Mouse (Mus musculus): ENCODE measurements around the gene Lyzl4. TPM values are rescaled to one million over a fixed set of nuclear protein-coding genes. Genes with fewer than 3 reads are reported as not detected.

Lyzl4 gene
- total and polyA plus RNA-seq, 3 experiments, result not detected

- in situ Hi-C loops (cut with MboI; ENCODE audit: low pct_ligation_motif_present, low pct_unique_long_range_greater_than_20kb, low sequenced_read_pairs), result loop anchor here (5.0 kb wide), 1 partner anchor 120 kb away; no protein-coding TSS in a partner anchor
- no peak overlapping the region for H3K9ac ChIP-seq (ENCODE audit: insufficient read depth, low read depth)
Observed at GRCm38 (mm10) chr9:121602381-121602780, 39.5 kb downstream of the Lyzl4 start.

GRCm38 (mm10) chr9:121600861-121601427, 41.0 kb downstream of the Lyzl4 start:
- TF ChIP-seq ETS1 (conservative IDR thresholded peaks at IDR 0.05; ENCODE audit: low read depth, low read length), result no peak
- no peak for TF ChIP-seq MAFK (IDR thresholded peaks at IDR 0.05; ENCODE audit: insufficient replicate concordance, low read length)
- no peak for TF ChIP-seq NELFE (IDR thresholded peaks at IDR 0.05; ENCODE audit: low read depth, low read length)
- TF ChIP-seq UBTF (IDR thresholded peaks at IDR 0.05; ENCODE audit: low read depth, low read length), result no peak
- no peak for TF ChIP-seq IRF4 (IDR thresholded peaks at IDR 0.05; ENCODE audit: low read depth, low read length)
- TF ChIP-seq SMC3 (IDR thresholded peaks at IDR 0.05; ENCODE audit: low read depth, low read length), result no peak
- TF ChIP-seq JUN (IDR thresholded peaks at IDR 0.05; ENCODE audit: insufficient read depth, low read depth, low read length), result no peak
- TF ChIP-seq ZNF384 (IDR thresholded peaks at IDR 0.05; ENCODE audit: low read depth, low read length), result no peak
- TF ChIP-seq ZKSCAN1 (IDR thresholded peaks at IDR 0.05; ENCODE audit: borderline replicate concordance, low read depth, low read length), result no peak
- TF ChIP-seq JUND (conservative IDR thresholded peaks at IDR 0.05; ENCODE audit: low read depth, low read length), result no peak
- no peak for TF ChIP-seq RCOR1 (conservative IDR thresholded peaks at IDR 0.05; ENCODE audit: low read depth, low read length)
- TF ChIP-seq TBP (conservative IDR thresholded peaks at IDR 0.05; ENCODE audit: low read depth, low read length), result no peak
- no peak for TF ChIP-seq E2F4 (IDR thresholded peaks at IDR 0.05; ENCODE audit: insufficient replicate concordance, low read depth, low read length)
- TF ChIP-seq MXI1 (IDR thresholded peaks at IDR 0.05; ENCODE audit: low read depth, low read length), result no peak
- no peak for TF ChIP-seq RAD21 (IDR thresholded peaks at IDR 0.05; ENCODE audit: low read depth, low read length)
- TF ChIP-seq PAX5 (IDR thresholded peaks at IDR 0.05; ENCODE audit: low read length), result no peak
- no peak for TF ChIP-seq POLR2A (IDR thresholded peaks at IDR 0.05; ENCODE audit: low read depth, low read length)
- TF ChIP-seq MEF2A (IDR thresholded peaks at IDR 0.05; ENCODE audit: borderline replicate concordance, low read depth, low read length), result no peak
- no peak for TF ChIP-seq MAZ (IDR thresholded peaks at IDR 0.05; ENCODE audit: low read depth, low read length)
- TF ChIP-seq CHD1 (IDR thresholded peaks at IDR 0.05; ENCODE audit: low read depth, low read length), result no peak
- no peak overlapping the region for H3K4me3 ChIP-seq (replicated peaks in 1 of 3; ENCODE audit: low read depth in 2 of 3, low read length in 2 of 3, poor library complexity in 1 of 3)
- no peak overlapping the region for H3K27ac ChIP-seq (ENCODE audit: insufficient read depth, low read depth)
- H3K9ac ChIP-seq (ENCODE audit: insufficient read depth, low read depth), result no peak overlapping the region
- H3K4me2 ChIP-seq (ENCODE audit: insufficient read depth, low read depth, poor library complexity, severe bottlenecking), result no peak overlapping the region
- in situ Hi-C loops (cut with MboI; ENCODE audit: low pct_ligation_motif_present, low pct_unique_long_range_greater_than_20kb, low sequenced_read_pairs), result loop anchor here (5.0 kb wide), 1 partner anchor 119 kb away; no protein-coding TSS in a partner anchor
- dilution Hi-C loops (cut with MboI; ENCODE audit: extremely low pct_ligation_motif_present, extremely low pct_unique_long_range_greater_than_20kb, low sequenced_read_pairs), result no loop called here
- no peaks in the 10 kb centered on the region for H3K27me3 ChIP-seq (replicated peaks)
- H3K9me3 ChIP-seq (replicated peaks; ENCODE audit: low read length), result peaks cover 5% of the 10 kb centered on the region
- H3K36me3 ChIP-seq (replicated peaks in 1 of 2; ENCODE audit: control insufficient read depth in 1 of 2, insufficient read depth in 1 of 2, low read length in 1 of 2), result no peaks in the 10 kb centered on the region
- no peaks in the 10 kb centered on the region for H3K79me2 ChIP-seq (replicated peaks; ENCODE audit: control insufficient read depth, extremely low read depth, insufficient read depth, poor library complexity, severe bottlenecking)
- no peaks in the 10 kb centered on the region; a peak in 1 of 4 replicates for H3K4me1 ChIP-seq (ENCODE audit: control insufficient read depth in 1 of 2, insufficient read depth in 2 of 2)
- no peak for DNase-seq (ENCODE audit: extremely low read depth)

More at GRCm38 (mm10) chr9:121602381-121602780, 39.5 kb downstream of the Lyzl4 start:
- Histone ChIP-seq H3K4me2 (ENCODE audit: insufficient read depth, low read depth, poor library complexity, severe bottlenecking) (no peak overlapping the region), H3K27ac (ENCODE audit: insufficient read depth, low read depth) (no peak overlapping the region), H3K4me1 (ENCODE audit: control insufficient read depth in 1 of 2, insufficient read depth in 2 of 2) (no peaks in the 10 kb centered on the region; a peak in 1 of 4 replicates), H3K27me3 (replicated peaks) (no peaks in the 10 kb centered on the region), H3K36me3 (replicated peaks in 1 of 2; ENCODE audit: control insufficient read depth in 1 of 2, insufficient read depth in 1 of 2, low read length in 1 of 2) (no peaks in the 10 kb centered on the region), H3K4me3 (replicated peaks in 1 of 3; ENCODE audit: low read depth in 2 of 3, low read length in 2 of 3, poor library complexity in 1 of 3) (no peak overlapping the region), H3K79me2 (replicated peaks; ENCODE audit: control insufficient read depth, extremely low read depth, insufficient read depth, poor library complexity, severe bottlenecking) (no peaks in the 10 kb centered on the region), H3K9me3 (replicated peaks; ENCODE audit: low read length) (peaks cover 5% of the 10 kb centered on the region)
- TF ChIP-seq MEF2A (IDR thresholded peaks at IDR 0.05; ENCODE audit: borderline replicate concordance, low read depth, low read length) (no peak), TBP (conservative IDR thresholded peaks at IDR 0.05; ENCODE audit: low read depth, low read length) (no peak), EP300 (IDR thresholded peaks at IDR 0.05; ENCODE audit: low read length) (no peak), USF1 (IDR thresholded peaks at IDR 0.05; ENCODE audit: low read depth, low read length) (no peak), HCFC1 (IDR thresholded peaks at IDR 0.05; ENCODE audit: low read depth, low read length) (no peak), BHLHE40 (IDR thresholded peaks at IDR 0.05; ENCODE audit: low read depth, low read length) (no peak), ZMIZ1 (IDR thresholded peaks at IDR 0.05; ENCODE audit: low read depth, low read length) (no peak), IRF4 (IDR thresholded peaks at IDR 0.05; ENCODE audit: low read depth, low read length) (no peak), MAX (IDR thresholded peaks at IDR 0.05; ENCODE audit: low read length) (no peak), ELF1 (IDR thresholded peaks at IDR 0.05; ENCODE audit: low read depth, low read length) (no peak), CTCF (conservative IDR thresholded peaks at IDR 0.05 in 1 of 2, IDR thresholded peaks at IDR 0.05 in 1 of 2; ENCODE audit: low read depth in 2 of 2, low read length in 2 of 2) (no peak), TCF12 (IDR thresholded peaks at IDR 0.05; ENCODE audit: low read depth, low read length) (no peak), RAD21 (IDR thresholded peaks at IDR 0.05; ENCODE audit: low read depth, low read length) (no peak), MAFK (IDR thresholded peaks at IDR 0.05; ENCODE audit: insufficient replicate concordance, low read length) (no peak), SIN3A (IDR thresholded peaks at IDR 0.05; ENCODE audit: low read length) (no peak), MXI1 (IDR thresholded peaks at IDR 0.05; ENCODE audit: low read depth, low read length) (no peak), JUND (conservative IDR thresholded peaks at IDR 0.05; ENCODE audit: low read depth, low read length) (no peak)
- dilution Hi-C loops (cut with MboI; ENCODE audit: extremely low pct_ligation_motif_present, extremely low pct_unique_long_range_greater_than_20kb, low sequenced_read_pairs), result no loop called here
- DNase-seq (ENCODE audit: extremely low read depth), result no peak
